Mouse (Mus musculus) thymus, adult 2 months (tissue): Measurements from ENCODE around the gene Vmn2r92.

ENCODE experiments used
- CTCF ChIP-seq: fragments of 200-500 bp; IDR thresholded peaks from 2 replicates; pipeline ENCODE4 v1.5.1; 2012; ENCODE audit warnings: mild to moderate bottlenecking, control low read depth, low read length, moderate library complexity, borderline replicate concordance; ENCODE audit not compliant: control insufficient read depth, poor library complexity, insufficient read depth; ENCODE audit errors: extremely low read depth
- POLR2A ChIP-seq: fragments of 200-500 bp; IDR thresholded peaks from 2 replicates; pipeline ENCODE4 v1.6.1; 2012; ENCODE audit warnings: mild to moderate bottlenecking, low read length, control low read depth, moderate library complexity; ENCODE audit not compliant: control insufficient read depth, poor library complexity, insufficient read depth; ENCODE audit errors: extremely low read depth

GRCm38 (mm10) chr17:18231996-18232395 is 80.3 kb downstream of the Vmn2r92 start:
- TF ChIP-seq CTCF: no peak
- no peak for TF ChIP-seq POLR2A
